Mouse (Mus musculus) MEL (cell line): ENCODE data around the gene 4933421I07Rik. TPM values are rescaled to one million over a fixed set of nuclear protein-coding genes. Genes with fewer than 3 reads are reported as not detected.

Source experiments
- DNase-seq: peaks from one replicate; pipeline ENCODE4 v3.0.0; 2011; ENCODE audit warnings: low read depth, low spot score
- H3K27ac ChIP-seq: 2 replicates; pipeline ENCODE4 v1.5.1; 2012; ENCODE audit warnings: low read depth, mild to moderate bottlenecking, control low read depth, low read length, moderate library complexity; ENCODE audit not compliant: control insufficient read depth
- H3K27me3 ChIP-seq, 2 experiments: fragments of 150-350 bp in 1 of 2; sonication (generic) in 1 of 2; 2 replicates each; pipeline ENCODE4 v1.6.1; 2012; ENCODE audit warnings: low read length in 2 of 2, mild to moderate bottlenecking in 2 of 2, improper control_type of control experiment in 1 of 2, moderate library complexity in 1 of 2; ENCODE audit not compliant: insufficient read depth in 2 of 2, control insufficient read depth in 1 of 2
- H3K36me3 ChIP-seq, 2 experiments: 2 replicates each; pipeline ENCODE4 v1.6.1; 2012 to 2014; ENCODE audit warnings: low read length in 2 of 2, improper control_type of control experiment in 1 of 2, inconsistent platforms in 1 of 2, mild to moderate bottlenecking in 1 of 2; ENCODE audit not compliant: insufficient read depth in 2 of 2, control insufficient read depth in 1 of 2
- H3K4me1 ChIP-seq, 2 experiments: fragments of 150-350 bp in 1 of 2; sonication (generic) in 1 of 2; 2 replicates each; pipeline ENCODE4 v1.6.1; 2012; ENCODE audit warnings: low read length in 2 of 2, improper control_type of control experiment in 1 of 2, mild to moderate bottlenecking in 1 of 2; ENCODE audit not compliant: insufficient read depth in 2 of 2, control insufficient read depth in 1 of 2
- H3K4me3 ChIP-seq, 2 experiments: fragments of 150-350 bp in 1 of 2; sonication (generic) in 1 of 2; 2 replicates each; pipeline ENCODE4 v1.5.1; 2012; ENCODE audit warnings: low read depth in 2 of 2, low read length in 2 of 2, mild to moderate bottlenecking in 2 of 2, moderate library complexity in 2 of 2, control low read depth in 1 of 2, improper control_type of control experiment in 1 of 2; ENCODE audit not compliant: control insufficient read depth in 1 of 2, insufficient read depth in 1 of 2
- H3K79me2 ChIP-seq: 2 replicates; pipeline ENCODE4 v1.6.1; 2012; ENCODE audit warnings: mild to moderate bottlenecking, low read length, moderate library complexity; ENCODE audit not compliant: control insufficient read depth, poor library complexity, insufficient read depth
- H3K9ac ChIP-seq: 2 replicates; pipeline ENCODE4 v1.6.1; 2012; ENCODE audit warnings: low read depth, mild to moderate bottlenecking, control low read depth, low read length, moderate library complexity; ENCODE audit not compliant: control insufficient read depth, poor library complexity, severe bottlenecking
- H3K9me3 ChIP-seq: fragments of 150-350 bp; sonication (generic); replicated peaks from 2 replicates; pipeline ENCODE4 v1.6.1; 2012; ENCODE audit warnings: mild to moderate bottlenecking, low read length, improper control_type of control experiment, moderate library complexity; ENCODE audit not compliant: insufficient read depth
- BHLHE40 ChIP-seq: IDR thresholded peaks from 2 replicates; pipeline ENCODE4 v1.6.1; 2012; ENCODE audit warnings: low read depth, mild to moderate bottlenecking, inconsistent platforms, low read length, improper control_type of control experiment, borderline replicate concordance
- CHD2 ChIP-seq: IDR thresholded peaks from 2 replicates; pipeline ENCODE4 v1.6.1; 2011; ENCODE audit warnings: low read length, improper control_type of control experiment
- E2F4 ChIP-seq: IDR thresholded peaks from 2 replicates; pipeline ENCODE4 v1.6.1; 2011; ENCODE audit warnings: low read depth, low read length, improper control_type of control experiment, borderline replicate concordance
- EP300 ChIP-seq, 2 experiments: IDR thresholded peaks; 2 replicates each; pipeline ENCODE4 v1.6.1; 2011; ENCODE audit warnings: improper control_type of control experiment in 2 of 2, low read length in 2 of 2, low read depth in 1 of 2, mild to moderate bottlenecking in 1 of 2
- KAT2A ChIP-seq: conservative IDR thresholded peaks from 2 replicates; pipeline ENCODE4 v1.6.1; 2012; ENCODE audit warnings: low read depth, low read length, improper control_type of control experiment, inconsistent platforms
- MEF2A ChIP-seq: IDR thresholded peaks from 2 replicates; pipeline ENCODE4 v1.6.1; 2014; ENCODE audit warnings: low read depth, mild to moderate bottlenecking, inconsistent platforms, low read length, improper control_type of control experiment; ENCODE audit not compliant: poor library complexity, insufficient replicate concordance, severe bottlenecking; ENCODE audit errors: extremely low read depth
- MYB ChIP-seq: IDR thresholded peaks from 2 replicates; pipeline ENCODE4 v1.6.1; 2011; ENCODE audit warnings: mild to moderate bottlenecking, low read depth, low read length, improper control_type of control experiment
- NELFE ChIP-seq: IDR thresholded peaks from 2 replicates; pipeline ENCODE4 v1.6.1; 2011; ENCODE audit warnings: low read depth, low read length, improper control_type of control experiment
- NRF1 ChIP-seq: IDR thresholded peaks from 2 replicates; pipeline ENCODE4 v1.6.1; 2014; ENCODE audit warnings: low read depth, mild to moderate bottlenecking, inconsistent platforms, low read length, improper control_type of control experiment, moderate library complexity; ENCODE audit not compliant: poor library complexity, insufficient read depth, severe bottlenecking
- POLR2A ChIP-seq, 2 experiments: IDR thresholded peaks; 2 replicates each; pipeline ENCODE4 v1.6.1; 2011 to 2012; ENCODE audit warnings: low read length in 2 of 2, mild to moderate bottlenecking in 2 of 2, control low read depth in 1 of 2, improper control_type of control experiment in 1 of 2, low read depth in 1 of 2, moderate library complexity in 1 of 2; ENCODE audit not compliant: control insufficient read depth in 1 of 2, insufficient read depth in 1 of 2, poor library complexity in 1 of 2
- POLR2AphosphoS5 ChIP-seq: IDR thresholded peaks from 2 replicates; pipeline ENCODE4 v1.6.1; 2012; ENCODE audit warnings: low read depth, borderline replicate concordance, mild to moderate bottlenecking, inconsistent platforms, low read length, moderate library complexity, mixed read lengths
- RCOR1 ChIP-seq: IDR thresholded peaks from 2 replicates; pipeline ENCODE4 v1.6.1; 2012; ENCODE audit warnings: low read depth, mild to moderate bottlenecking, inconsistent platforms, low read length, improper control_type of control experiment
- SMC3 ChIP-seq: IDR thresholded peaks from 2 replicates; pipeline ENCODE4 v1.6.1; 2011; ENCODE audit warnings: low read depth, low read length, improper control_type of control experiment
- TAL1 ChIP-seq: IDR thresholded peaks from 2 replicates; pipeline ENCODE4 v1.6.1; 2012; ENCODE audit warnings: mild to moderate bottlenecking, inconsistent platforms, low read length, moderate library complexity, mixed read lengths
- UBTF ChIP-seq: IDR thresholded peaks from 2 replicates; pipeline ENCODE4 v1.6.1; 2012; ENCODE audit warnings: low read depth, mild to moderate bottlenecking, inconsistent platforms, low read length, improper control_type of control experiment, moderate library complexity, borderline replicate concordance; ENCODE audit not compliant: insufficient read depth
- USF1 ChIP-seq: IDR thresholded peaks from 2 replicates; pipeline ENCODE4 v1.6.1; 2014; ENCODE audit warnings: low read depth, mild to moderate bottlenecking, inconsistent platforms, low read length, improper control_type of control experiment, moderate library complexity
- ZMIZ1 ChIP-seq: IDR thresholded peaks from 2 replicates; pipeline ENCODE4 v1.6.1; 2012; ENCODE audit warnings: low read depth, mild to moderate bottlenecking, inconsistent platforms, low read length, improper control_type of control experiment, moderate library complexity
- ZNF384 ChIP-seq: IDR thresholded peaks from 2 replicates; pipeline ENCODE4 v1.6.1; 2012; ENCODE audit warnings: low read depth, mild to moderate bottlenecking, inconsistent platforms, low read length, improper control_type of control experiment
- polyA plus RNA-seq, 2 experiments: library from polyadenylated mRNA; stranded (reverse) in 1 of 2; unstranded in 1 of 2; fragments of >175 nt in 1 of 2; fragments of >200 nt in 1 of 2; gene quantifications; 2 replicates each; pipeline versions ENCODE4 v1.2.1 to v1.2.4; 2012; ENCODE audit warnings: low replicate concordance in 2 of 2, low read depth in 1 of 2; ENCODE audit not compliant: insufficient read length in 2 of 2, insufficient read depth in 1 of 2, missing spikeins in 1 of 2
- total RNA-seq: library from RNA; depleted of rRNA; stranded (reverse); fragments of 300-350 nt; gene quantifications from 2 replicates; pipeline ENCODE4 v1.2.3, GENCODE M21; 2012; rRNA removed

Gene 4933421I07Rik
- total and polyA plus RNA-seq, 3 experiments = not detected

DNA sequence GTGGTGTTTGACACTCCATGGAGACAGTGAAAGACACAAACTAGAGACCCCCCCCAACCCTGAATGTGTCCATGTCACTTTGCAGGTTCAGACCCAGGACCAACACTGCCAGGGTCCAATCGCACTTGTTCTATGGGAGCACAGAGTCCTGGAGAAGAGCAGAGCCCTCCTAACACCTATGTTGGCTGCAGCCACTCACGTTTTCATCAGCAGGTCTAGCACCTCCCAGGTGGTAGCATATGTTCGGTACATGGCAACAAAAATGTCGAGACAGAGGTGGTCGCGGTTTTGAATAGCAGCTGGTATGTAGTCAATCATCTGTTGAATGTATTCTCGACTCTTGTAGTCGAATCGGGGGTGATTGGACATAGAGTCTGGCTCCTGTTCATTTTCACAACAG lies 568 bp downstream of the 4933421I07Rik start:
- H3K27ac ChIP-seq = no peak overlapping the region
- H3K4me3 ChIP-seq = no peak overlapping the region
- H3K79me2 ChIP-seq = no peaks in the 10 kb centered on the region
- H3K27me3 ChIP-seq = no peaks in the 10 kb centered on the region
- no peaks in the 10 kb centered on the region for H3K36me3 ChIP-seq
- no peaks in the 10 kb centered on the region for H3K4me1 ChIP-seq
- DNase-seq = no peak
- H3K9me3 ChIP-seq = no peaks in the 10 kb centered on the region
- no peak overlapping the region for H3K9ac ChIP-seq
- no peak for TF ChIP-seq POLR2A (IDR thresholded peaks at IDR 0.05; ENCODE audit: control insufficient read depth in 1 of 2, insufficient read depth in 1 of 2, low read depth in 1 of 2, low read length in 2 of 2, poor library complexity in 1 of 2)
- no peak for TF ChIP-seq TAL1
- no peak for TF ChIP-seq CHD2
- no peak for TF ChIP-seq MYB
- TF ChIP-seq KAT2A = no peak
- TF ChIP-seq UBTF = no peak
- TF ChIP-seq NELFE = no peak
- no peak for TF ChIP-seq SMC3
- TF ChIP-seq ZMIZ1 = no peak
- no peak for TF ChIP-seq EP300 (IDR thresholded peaks at IDR 0.05; ENCODE audit: low read depth in 1 of 2, low read length in 2 of 2)
- no peak for TF ChIP-seq ZNF384
- no peak for TF ChIP-seq MEF2A
- no peak for TF ChIP-seq RCOR1
- TF ChIP-seq BHLHE40 = no peak
- TF ChIP-seq POLR2AphosphoS5 = no peak
- no peak for TF ChIP-seq E2F4
- TF ChIP-seq NRF1 = no peak
- no peak for TF ChIP-seq USF1

Other genes with a start within 250 kb of the 4933421I07Rik start
- gene Vmn2r61, start 188.1 kb downstream of the 4933421I07Rik start, total RNA-seq = not detected in 2 replicates
- not detected for gene Vmn2r61, start 188.1 kb downstream of the 4933421I07Rik start, polyA plus RNA-seq
- 8.5 and 9.7 TPM in 2 replicates for gene Zfp141, start 57.6 kb upstream of the 4933421I07Rik start, total RNA-seq
- 10 to 100 TPM in 1 of 2 experiments, not detected in 1; 13.2 TPM for gene Zfp141, start 57.6 kb upstream of the 4933421I07Rik start, polyA plus RNA-seq
- not detected in 2 replicates for gene Gm21028, start 130.5 kb upstream of the 4933421I07Rik start, total RNA-seq
- not detected for gene Gm21028, start 130.5 kb upstream of the 4933421I07Rik start, polyA plus RNA-seq
- gene Zfp977, start 144.4 kb upstream of the 4933421I07Rik start, total RNA-seq = not detected in 2 replicates
- gene Zfp977, start 144.4 kb upstream of the 4933421I07Rik start, polyA plus RNA-seq = not detected
- gene Zfp976, start 194.5 kb upstream of the 4933421I07Rik start, total RNA-seq = not detected in 2 replicates
- not detected for gene Zfp976, start 194.5 kb upstream of the 4933421I07Rik start, polyA plus RNA-seq
- gene Zfp975, start 244.6 kb upstream of the 4933421I07Rik start, total RNA-seq = not detected in 2 replicates
- not detected for gene Zfp975, start 244.6 kb upstream of the 4933421I07Rik start, polyA plus RNA-seq